Mouse (Mus musculus): Measurements from ENCODE around the gene Zfyve28. TPM values are rescaled to one million over a fixed set of nuclear protein-coding genes. Genes with fewer than 3 reads are reported as not detected.

Gene Zfyve28
- 10 to 100 TPM; 23.2 to 24.5 TPM for total RNA-seq (2021)
- long read RNA-seq, partial matches to known transcripts = 6 of 15 reads
- long read RNA-seq, other reads (novel, unspliced or antisense) = 5 of 15 reads

DNA sequence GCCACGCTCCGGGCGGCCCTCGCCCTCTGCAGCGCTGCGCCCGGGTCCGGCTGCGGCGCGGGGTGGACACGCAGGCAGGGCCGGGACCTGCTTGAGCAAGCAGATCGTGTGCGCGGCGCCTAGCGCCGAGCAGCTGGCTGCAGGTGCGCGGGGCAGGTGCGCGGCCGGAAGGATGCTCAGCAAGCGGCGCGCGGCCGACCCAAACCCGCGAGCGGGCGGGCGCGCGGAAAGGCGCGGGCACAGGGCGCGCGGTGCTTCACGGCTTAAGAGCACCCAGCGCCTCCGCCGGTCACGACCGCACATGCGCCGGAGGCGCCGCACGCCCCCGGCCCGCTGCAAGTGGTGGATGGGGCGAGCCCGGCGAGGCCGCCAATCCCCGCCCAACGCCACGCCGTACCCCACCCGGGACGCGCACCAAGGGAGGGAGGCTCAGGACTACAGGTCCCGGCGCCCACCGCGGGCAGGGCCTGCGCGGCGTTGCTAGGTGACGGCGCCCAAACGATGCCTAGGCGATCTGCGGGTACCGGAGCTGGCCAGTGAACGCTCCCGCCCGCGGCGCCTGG is at the start of gene Zfyve28, which contains the start of gene Cfap99:
Gene Zfyve28, minus strand, starts transcription at position 296 of the 563 bp plus-strand sequence.
Gene Cfap99, plus strand, starts transcription at position 447 of the 563 bp plus-strand sequence.
- peak; percentile 93 to 96 for DNase-seq (ENCODE audit: low spot score in 2 of 2)

DNA sequence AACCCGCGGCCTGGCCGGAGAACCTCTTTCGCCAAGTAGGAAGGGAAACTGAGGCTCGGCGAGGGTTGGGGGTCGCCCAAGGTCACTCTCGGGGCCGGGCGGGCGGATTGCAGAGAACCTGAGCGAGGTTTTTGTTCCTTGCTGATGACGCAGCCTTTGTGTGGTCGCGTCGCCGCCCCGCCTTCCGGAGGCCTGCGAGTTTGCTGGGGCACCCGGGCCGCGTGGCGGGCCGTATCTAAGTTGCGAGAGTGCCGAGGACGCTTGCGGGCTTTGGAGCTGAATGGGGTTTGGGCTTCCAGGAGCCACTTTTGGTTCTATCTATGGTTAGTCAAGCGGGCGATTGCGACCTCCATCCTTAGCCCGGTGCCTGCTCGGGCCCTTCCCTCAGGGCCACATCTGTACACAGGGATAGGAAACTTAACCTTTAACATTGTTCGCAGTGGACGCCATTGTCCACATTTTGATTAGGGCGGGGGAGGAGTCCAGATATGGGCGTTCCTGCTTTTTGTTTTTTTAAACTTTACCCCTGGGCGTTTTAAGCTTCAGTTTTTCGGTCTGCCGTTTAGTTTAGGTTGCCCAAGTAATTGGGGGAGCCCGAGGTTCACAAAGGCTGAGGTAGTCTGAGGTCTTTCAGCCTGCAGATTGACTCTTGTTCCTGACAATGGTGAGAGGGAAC is 48.7 kb upstream of the Zfyve28 start:
- DNase-seq (ENCODE audit: low spot score in 2 of 2) = peak in 1 of 2 experiments; percentile 43

DNA sequence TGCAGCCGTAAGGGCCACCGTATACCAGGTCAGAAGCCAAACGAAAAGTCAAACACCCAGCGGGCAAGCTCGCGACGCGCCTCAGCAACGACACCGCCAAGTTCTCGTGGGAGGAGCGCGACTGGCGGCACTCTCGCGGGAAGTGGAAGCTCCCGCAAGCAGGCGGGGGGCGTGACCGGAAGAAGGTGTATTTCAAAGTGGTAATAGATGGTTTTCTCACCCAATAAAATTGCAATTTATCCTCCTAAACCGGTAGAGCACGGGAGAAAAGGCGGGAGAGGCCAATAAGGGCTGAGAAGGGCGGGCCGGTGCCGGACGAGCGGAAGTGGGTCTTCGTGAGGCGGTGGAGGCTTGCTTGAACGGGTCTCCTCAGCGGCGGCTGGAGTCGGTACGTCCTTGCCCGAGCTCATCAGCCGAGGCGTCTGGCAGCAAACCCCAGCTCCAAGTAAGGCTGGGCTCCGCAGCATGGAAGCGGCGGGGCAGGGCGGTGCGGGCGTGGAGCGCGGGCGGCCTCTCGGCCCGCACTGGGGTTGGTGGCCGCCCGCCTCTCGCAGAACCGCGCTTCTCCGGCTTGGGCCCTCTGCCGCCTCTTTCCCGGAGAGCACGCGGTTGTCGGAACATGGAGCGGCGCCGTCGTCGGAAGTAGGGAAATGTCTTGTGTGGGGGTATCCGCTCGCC is 48.0 kb upstream of the Zfyve28 start, which contains the start of gene Rnf4:
Gene Rnf4, plus strand, starts transcription at position 193 of the 678 bp plus-strand sequence.
- peak; percentile 96 to 98 for DNase-seq (ENCODE audit: low spot score in 2 of 2)

DNA sequence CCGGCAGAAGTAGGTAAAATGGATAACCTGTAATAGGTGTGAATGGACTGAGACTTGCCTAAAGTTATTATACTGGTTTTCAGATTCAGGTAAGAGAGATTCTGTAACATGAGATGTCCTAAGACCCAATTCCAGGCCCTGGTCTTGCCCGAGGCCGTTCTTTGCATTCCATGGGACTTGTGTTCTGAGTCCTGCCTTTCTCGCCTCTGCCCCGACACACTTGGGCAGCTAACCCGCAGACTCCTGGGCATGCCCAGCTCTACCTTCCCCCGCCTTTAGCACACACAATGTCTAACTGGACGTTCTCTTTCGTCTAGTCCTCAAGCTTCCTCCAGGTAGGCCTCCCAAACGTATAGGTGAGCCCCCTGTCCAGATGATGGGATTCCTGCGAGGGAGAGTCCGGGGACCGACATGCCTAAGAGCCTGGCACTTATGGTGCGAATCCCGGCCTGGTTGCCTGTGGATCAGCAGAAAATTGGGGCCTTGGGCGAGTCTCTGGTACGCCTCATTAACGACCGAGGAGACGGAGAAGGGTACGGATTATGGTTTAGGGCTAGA is 47.4 kb upstream of the Zfyve28 start:
- no peak for DNase-seq (ENCODE audit: low spot score in 2 of 2)

DNA sequence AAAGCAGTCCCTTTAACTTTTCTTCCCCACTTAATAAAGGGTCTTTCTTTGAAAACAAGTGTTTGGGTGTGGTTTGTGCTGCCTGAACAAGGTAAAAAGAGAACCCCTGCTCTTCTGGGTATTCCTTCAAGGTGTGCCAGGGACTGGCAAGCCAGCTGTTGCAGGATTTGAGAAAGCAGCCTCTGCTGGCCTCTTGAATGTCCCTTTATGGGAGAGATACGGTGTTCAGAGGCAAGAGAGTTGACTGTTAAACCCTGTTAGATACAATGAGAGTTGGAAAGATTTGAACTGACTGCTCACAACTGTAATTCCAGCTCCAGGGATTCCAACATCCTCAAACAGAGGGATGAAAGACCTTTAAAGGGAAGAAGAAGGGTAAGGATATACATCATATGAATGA is 45.8 kb upstream of the Zfyve28 start:
- no peak for DNase-seq (ENCODE audit: low spot score in 2 of 2)

DNA sequence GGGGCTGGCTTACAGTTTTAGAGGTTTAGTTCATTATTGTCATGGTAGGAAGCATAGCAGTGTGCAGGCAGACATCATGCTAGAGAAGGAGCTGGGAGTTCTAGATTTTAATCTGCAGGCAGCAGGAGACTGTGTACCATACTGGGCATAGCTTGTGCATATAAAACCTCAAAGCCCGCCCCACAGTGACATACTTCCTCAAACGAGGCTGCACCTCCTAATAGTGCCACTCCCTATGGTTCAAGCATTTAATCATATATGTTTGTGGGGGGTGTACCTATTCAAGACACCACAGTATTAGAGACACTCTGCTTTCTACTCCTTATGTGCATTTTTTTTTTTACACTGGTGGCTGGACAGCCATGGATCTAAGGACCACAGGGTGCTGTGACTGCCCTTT is 41.9 kb upstream of the Zfyve28 start:
- no peak for DNase-seq (ENCODE audit: low spot score in 2 of 2)

DNA sequence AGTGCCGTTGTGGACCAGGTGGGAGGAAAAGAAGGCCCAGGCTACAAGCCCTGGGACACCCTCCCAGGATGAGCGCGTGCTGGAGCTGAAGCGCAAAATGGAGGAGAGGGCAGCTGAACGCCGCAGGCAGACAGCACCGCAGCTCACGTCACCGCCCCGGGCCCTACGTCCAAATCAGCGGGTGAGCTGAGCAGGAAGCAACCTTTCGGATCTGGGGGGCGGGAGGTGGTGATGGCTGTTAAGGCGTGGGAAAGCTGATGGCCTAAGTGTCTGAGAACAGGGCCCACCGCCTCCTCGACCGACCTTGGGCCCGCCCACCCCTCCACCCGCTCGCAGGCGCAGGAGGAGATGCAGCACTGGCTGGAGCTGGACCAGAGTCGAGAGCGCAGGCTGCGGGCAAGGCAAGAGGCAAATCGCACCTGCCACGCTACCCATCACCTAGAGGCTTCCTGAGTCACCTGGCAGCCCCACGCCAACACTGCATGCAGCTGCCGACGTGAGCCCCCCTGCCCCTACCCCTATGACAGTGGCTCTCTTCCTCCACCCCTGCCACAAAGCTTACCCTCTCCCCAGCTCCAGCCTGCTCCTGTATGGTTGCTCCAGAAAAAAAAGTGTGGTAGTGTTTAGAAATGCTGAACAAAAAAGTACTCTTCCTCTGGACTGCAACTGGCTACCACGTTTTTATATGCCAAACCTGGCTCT is 38.8 kb upstream of the Zfyve28 start:
- DNase-seq (ENCODE audit: low spot score in 2 of 2) = peak; percentile 29 to 48

DNA sequence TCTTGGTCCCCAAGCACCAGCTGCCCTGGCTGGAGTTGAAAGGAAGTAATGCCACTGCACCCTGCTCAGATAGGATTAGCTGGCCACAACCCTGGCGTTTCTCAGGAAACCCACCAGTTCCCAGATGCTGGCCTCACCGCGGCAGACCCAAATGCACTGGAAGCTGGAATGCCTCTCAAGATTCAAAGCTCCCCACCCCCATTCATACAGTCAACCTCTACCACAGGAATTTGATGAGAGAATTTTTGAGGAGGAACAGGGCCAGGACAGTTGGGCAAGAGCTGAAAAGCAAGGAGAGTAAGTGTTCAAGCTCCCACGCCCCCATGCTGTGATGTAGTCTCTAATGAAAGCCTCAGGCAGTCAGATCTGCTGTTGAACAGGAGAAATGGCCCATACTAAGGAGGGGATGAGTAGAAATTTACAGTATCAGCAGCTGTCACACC is 38.0 kb upstream of the Zfyve28 start:
- peak in 1 of 2 experiments; percentile 14 for DNase-seq (ENCODE audit: low spot score in 2 of 2)

DNA sequence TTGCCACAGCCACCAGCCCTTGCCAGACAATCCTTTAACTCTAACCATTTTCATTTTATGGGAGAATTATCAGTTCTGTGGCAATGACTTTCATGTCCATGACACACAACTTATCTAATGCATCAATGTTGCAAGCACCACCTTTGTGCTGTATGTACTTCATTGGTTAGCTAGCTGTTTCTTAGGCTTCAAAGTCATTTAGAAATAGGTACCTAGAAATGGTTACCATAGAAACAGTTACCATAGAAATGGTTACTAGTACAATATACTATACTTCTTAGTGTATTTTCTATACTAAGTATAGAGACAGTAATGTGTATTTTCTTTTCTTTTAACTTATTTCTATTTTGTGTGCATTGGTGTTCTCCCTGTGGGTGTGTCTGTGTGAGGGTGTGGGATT is 37.0 kb upstream of the Zfyve28 start:
- no peak for DNase-seq (ENCODE audit: low spot score in 2 of 2)

DNA sequence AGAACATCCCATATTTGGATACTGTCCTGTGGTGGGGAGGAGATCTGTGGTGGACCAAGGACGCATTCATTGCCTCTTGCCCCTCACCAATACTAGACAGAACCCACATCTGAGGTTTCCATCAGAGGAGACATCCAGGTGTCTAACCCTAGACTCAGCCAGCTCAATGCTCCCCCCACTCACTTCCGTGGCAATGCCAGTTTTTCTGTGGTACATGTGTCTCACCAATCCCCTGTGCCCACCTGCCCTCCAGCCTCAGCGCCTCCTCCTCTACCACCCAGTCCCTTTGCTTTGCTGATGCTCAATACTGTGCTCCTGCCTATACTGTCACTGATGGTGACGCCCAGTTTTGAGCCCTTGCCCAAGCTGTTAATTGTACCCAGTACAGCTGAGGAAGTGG is 33.0 kb upstream of the Zfyve28 start:
- no peak for DNase-seq (ENCODE audit: low spot score in 2 of 2)

DNA sequence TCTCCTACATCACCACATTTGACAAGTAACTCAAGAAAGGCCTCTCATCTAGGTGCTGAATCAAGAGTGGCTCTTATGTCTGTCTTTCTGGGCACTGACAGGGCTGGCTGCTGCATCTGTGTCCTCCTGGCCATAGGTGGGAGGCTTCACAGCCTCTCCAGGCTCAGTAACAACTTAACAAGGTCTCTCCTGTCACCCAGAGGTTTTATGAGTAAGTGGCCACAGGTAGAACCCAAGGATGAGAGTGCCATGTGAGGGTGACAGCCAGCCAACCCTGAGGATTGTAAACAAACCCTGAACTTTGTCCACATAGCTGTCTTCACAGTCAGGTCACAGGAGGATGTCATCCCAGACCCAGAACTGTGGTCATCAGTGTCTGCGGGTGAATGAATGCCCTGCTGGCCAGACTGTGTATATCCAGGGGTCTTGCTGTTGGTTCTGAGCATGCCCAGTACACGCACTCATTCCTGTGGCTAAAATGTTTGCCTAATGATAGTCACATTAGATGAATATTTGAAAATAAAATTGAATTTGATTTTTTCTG is 31.3 kb upstream of the Zfyve28 start:
- no peak for DNase-seq (ENCODE audit: low spot score in 2 of 2)

DNA sequence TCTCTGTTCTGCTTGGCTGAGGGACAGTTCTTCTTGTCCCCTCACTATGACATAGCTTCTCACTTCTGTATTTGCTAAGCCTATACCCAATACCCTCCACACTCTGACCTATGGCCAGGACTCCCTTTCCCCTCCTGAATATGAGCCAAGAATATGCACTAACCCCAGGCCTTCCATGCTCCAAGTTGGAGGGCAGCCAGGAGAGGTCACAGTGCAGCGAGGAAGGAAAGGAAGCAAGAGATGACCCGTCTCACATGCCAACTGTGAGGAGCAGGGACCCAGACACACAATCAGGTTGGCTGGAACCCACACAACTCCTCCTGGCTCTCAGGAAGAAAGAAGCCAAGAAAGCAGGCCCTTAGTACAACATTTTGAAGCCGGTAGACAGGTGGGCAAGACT is 20.8 kb upstream of the Zfyve28 start:
- DNase-seq (ENCODE audit: low spot score in 2 of 2) = no peak

DNA sequence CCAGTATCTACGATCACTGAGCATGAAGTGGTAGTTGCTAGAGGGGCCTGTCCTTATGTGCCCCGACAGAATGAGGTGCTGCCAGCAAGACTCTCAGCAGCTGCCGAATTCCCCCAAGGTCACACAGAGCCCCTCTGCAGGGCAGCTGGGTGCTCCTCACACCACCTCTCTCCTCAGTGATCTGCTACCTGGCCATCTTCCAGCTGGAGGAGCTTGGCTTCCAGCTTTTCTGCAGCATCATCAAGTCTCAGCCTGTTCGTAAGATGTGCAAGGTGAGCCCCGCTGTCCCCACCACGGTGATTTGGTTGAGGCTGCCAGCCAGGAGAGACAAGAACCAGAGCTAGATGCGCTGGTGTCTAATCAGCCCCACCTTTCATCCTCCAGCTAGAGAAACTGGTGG is 14.1 kb upstream of the Zfyve28 start:
- DNase-seq (ENCODE audit: low spot score in 2 of 2) = no peak

DNA sequence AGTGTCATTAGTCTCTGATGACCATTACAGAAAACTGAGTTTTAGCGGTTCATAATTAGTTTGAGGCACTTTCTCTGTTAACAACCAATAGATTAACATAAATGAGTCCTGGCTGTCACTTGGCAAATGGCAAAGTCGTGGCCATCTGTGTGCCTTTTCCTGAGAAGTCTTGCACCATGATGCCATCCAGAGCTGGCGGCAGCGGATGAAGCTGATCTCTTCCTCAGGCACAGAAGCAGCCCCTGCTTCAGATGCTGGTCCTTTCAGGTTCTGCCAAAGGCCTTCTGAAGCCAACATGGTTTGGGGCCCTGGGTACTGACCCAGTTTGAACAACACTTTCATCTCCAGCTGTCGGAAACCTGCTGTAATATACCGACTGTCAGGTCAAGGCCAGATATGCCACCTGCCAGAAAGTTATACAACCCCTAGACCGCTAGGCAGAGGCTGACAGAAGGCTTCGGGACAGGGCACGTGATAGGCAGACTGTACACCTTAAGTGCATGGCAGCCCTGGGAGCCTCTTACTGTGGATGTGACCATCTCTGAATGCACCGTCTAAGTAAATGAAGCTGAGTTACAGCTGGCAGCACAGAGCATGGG is 10.8 kb upstream of the Zfyve28 start:
- no peak for DNase-seq (ENCODE audit: low spot score in 2 of 2)

DNA sequence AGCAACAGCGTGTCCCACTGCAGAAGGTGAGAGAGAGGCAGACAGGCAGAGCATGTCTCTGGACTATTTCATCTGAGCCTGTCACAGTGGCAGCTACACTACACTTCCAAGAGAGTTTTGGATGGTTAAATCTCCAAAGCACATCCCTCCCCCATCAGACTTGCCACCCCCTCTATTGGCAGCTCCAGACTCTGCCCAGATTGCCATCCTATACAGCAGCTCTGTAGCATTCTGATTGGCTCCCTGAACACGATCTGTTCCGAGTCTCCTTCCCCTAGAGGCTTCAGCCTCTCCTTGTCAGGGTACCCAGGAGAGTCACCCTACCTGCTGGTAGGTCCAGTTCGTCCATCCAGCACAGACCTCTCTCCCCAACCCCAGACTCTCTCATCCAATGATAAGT is 9.8 kb upstream of the Zfyve28 start:
- DNase-seq (ENCODE audit: low spot score in 2 of 2) = no peak

DNA sequence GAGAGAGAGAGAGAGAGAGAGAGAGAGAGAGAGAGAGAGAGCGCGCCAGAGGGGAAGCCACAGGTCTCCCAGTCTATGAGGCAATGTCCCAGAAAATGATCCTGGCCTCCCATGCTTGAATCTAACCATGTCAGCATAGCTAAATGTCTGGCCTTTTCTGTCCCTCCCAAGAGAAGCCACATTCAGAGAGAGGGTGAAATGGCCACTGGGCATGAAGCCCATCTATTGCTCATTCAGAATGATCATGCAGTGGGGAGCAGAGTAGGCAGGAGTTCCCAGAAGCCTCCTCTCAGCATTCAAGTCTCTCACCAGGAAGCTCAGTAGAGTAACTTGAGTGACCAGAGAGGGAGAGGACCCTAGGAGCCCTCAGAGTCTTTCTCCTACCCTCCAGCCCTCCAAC is 6.9 kb upstream of the Zfyve28 start:
- DNase-seq (ENCODE audit: low spot score in 2 of 2) = no peak

DNA sequence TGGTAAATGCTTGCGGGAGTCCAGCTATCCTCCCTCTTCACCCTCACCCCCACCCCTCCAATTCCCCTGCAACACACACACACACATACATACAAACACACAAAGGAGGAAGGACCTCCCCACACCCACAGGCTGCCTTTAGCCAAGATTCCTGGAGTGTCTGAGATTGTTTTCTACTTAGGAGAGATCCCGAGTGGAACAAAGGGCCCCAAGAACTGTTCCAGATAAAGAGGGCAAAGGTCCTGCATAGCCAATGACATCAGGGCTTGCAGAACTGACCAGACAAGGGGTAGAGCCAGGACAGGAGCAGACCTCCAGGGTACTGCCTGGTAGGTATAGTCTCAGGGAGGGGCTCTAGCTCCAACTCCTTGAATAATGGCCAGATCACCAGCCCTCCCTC is 6.4 kb upstream of the Zfyve28 start:
- DNase-seq (ENCODE audit: low spot score in 2 of 2) = no peak

DNA sequence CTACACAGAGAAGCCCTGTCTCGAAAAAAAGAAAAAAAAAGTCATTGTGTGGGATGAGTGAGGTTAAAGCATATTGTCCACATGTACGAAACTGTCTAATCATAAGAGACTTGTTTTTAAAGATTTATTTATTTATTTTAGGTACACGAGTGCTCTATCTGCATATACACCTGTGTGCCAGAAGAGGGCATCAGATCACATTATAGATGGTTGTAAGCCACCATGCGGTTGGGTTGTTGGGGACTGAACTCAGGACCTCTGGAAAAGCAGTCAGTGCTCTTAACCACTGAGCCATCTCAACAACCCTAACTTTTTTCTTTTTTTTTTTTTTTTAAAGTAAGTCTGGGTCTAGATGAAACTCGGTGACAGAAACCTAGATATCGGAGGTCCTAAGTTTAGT is 5.1 kb upstream of the Zfyve28 start:
- no peak for DNase-seq (ENCODE audit: low spot score in 2 of 2)

DNA sequence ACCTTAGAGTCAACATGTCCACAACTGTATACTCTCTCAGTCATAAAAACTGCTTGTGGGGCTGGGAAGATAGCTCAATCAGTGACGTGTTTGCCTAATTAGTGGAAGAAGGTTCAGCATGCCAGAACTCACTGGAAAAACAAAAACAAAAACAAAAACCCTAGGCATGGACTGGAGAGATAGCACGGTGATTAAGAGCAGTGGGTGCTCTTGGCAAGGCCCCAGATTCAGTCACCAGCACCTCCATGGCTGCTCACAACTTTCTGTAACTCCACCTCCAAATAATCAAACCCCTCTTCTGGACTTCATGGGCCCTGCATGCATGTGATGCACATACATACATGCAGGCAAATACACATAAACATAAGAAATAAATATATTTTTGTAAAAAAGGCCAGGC is 1.0 kb upstream of the Zfyve28 start:
- DNase-seq (ENCODE audit: low spot score in 2 of 2) = no peak

DNA sequence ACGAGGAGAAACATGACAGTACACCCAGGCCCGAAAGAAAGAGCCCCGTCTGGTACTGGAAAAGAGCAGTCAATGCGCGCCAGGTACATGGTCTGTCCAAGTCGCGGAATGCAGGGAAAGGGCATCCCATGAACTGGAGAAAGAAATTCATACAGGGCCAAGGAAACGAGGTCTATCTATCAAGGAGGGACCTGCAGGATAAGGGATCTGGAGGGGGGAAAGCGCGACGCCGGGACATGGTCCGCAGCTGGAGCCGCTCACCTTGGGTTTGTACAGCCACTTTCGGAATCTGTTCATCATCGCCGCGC is 457 bp downstream of the Zfyve28 start:
- DNase-seq (ENCODE audit: low spot score in 2 of 2) = peak in 1 of 2 experiments; percentile 21

Data from layer of hippocampus, postnatal 10 days (tissue).